12 mouse cellular contexts compared by ENCODE assay signal in the genomic region with DNA sequence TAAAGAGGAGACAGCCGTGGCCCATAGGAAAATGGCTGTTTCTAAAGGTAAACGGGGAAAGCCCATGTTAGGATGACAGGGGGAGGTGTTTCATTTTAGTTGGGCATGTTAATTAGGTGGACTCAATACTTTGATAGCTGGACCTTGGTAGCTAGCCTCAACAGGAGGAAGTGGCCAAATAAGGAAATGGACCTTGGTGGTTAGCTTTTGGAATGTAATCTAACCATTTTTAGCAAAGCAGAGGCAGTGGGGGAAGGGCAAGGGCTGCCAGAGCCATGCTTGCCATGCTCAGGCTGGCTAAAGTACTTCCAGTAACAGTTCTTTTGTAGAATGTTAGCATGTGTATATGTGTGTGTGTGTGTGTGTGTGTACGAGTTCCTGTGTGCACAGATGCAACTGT. TPM values are rescaled to one million over a fixed set of nuclear protein-coding genes. Genes with fewer than 3 reads are reported as not detected.
A peak's percentile ranks its signal among the peaks of the same experiment; 100 is the strongest.
DNase-seq lines count a peak whose midpoint lies in the region; ATAC-seq and TF ChIP-seq lines count a peak whose summit lies in the region.
"Had no signal": no experiment of that assay in that cellular context is flagged by ENCODE, and none has a peak within 500 bp of the region (broad histone marks: within the 10 kb centered on the region; RNA-seq: fewer than 3 reads in every experiment).

No protein-coding gene starts in this region.

- 0 out of 2 replicates have a peak, but pooled peaks have one; percentile 16 for TF ChIP-seq EP300 in CH12.LX (IDR thresholded peaks at IDR 0.05; ENCODE audit: low read length)

- H3K4me2 ChIP-seq in kidney, embryonic 16.5 days (replicated peaks; ENCODE audit: low read depth, low read length): no peak overlapping the region
- peak overlapping the region; percentile 69 for H3K4me2 ChIP-seq in CH12.LX (ENCODE audit: insufficient read depth, low read depth, poor library complexity, severe bottlenecking)

- 0 out of 2 replicates have a peak, but pooled peaks cover 3% of the 10 kb centered on the region for H3K4me1 ChIP-seq in kidney, embryonic 16.5 days (ENCODE audit: insufficient read depth, low read length)
- peaks cover 12 to 29% of the 10 kb centered on the region in 2 experiments for H3K4me1 ChIP-seq in CH12.LX (ENCODE audit: control insufficient read depth in 1 of 2, insufficient read depth in 2 of 2)

- no peak overlapping the region for H3K4me3 ChIP-seq in kidney, embryonic 16.5 days (ENCODE audit: low read length)
- H3K4me3 ChIP-seq in CH12.LX (replicated peaks in 1 of 3; ENCODE audit: low read depth in 2 of 3, low read length in 2 of 3, poor library complexity in 1 of 3) (peak overlapping the region in 1 of 3 experiments; percentile 26), macrophage (ENCODE audit: inconsistent target) (no peak overlapping the region)

- H3K27ac ChIP-seq in kidney, embryonic 16.5 days (ENCODE audit: low read length): no peak overlapping the region
- peak overlapping the region; percentile 68 for H3K27ac ChIP-seq in CH12.LX (ENCODE audit: insufficient read depth, low read depth)
- H3K27ac ChIP-seq in macrophage: peak overlapping the region; percentile 88
- H3K27ac ChIP-seq: kidney, postnatal 0 days had no signal

- ATAC-seq in kidney, embryonic 16.5 days (ENCODE audit: low FRiP score, low TSS enrichment): no peak
- ATAC-seq: forebrain, embryonic 14.5 days had no signal

- no peaks in the 10 kb centered on the region for H3K36me3 ChIP-seq in kidney, embryonic 16.5 days (ENCODE audit: insufficient read depth, low read length)
- H3K36me3 ChIP-seq in CH12.LX (replicated peaks in 1 of 2; ENCODE audit: control insufficient read depth in 1 of 2, insufficient read depth in 1 of 2, low read length in 1 of 2) (no peaks in the 10 kb centered on the region), macrophage (ENCODE audit: inconsistent target) (no peaks in the 10 kb centered on the region)

- no peak for TF ChIP-seq POLR2A in CH12.LX (IDR thresholded peaks at IDR 0.05; ENCODE audit: low read depth, low read length)

- no peaks in the 10 kb centered on the region for H3K27me3 ChIP-seq in kidney, embryonic 16.5 days (ENCODE audit: insufficient read depth, low read length)
- no peaks in the 10 kb centered on the region for H3K27me3 ChIP-seq in CH12.LX (replicated peaks)

- TF ChIP-seq CTCF in CH12.LX (conservative IDR thresholded peaks at IDR 0.05 in 1 of 2, IDR thresholded peaks at IDR 0.05 in 1 of 2; ENCODE audit: low read depth in 2 of 2, low read length in 2 of 2): no peak

- no peak for TF ChIP-seq RAD21 in CH12.LX (IDR thresholded peaks at IDR 0.05; ENCODE audit: low read depth, low read length)

- 79% methylated on average over 3 of the region's 3 CpGs for WGBS in kidney, embryonic 16.5 days
- 69% methylated on average over 3 of the region's 3 CpGs for WGBS in macrophage (ENCODE audit: missing documents)

- dilution Hi-C loops in CH12.LX (cut with MboI; ENCODE audit: extremely low pct_ligation_motif_present, extremely low pct_unique_long_range_greater_than_20kb, low sequenced_read_pairs): no loop called here

- in situ Hi-C loops in CH12.LX (cut with MboI; ENCODE audit: low pct_ligation_motif_present, low pct_unique_long_range_greater_than_20kb, low sequenced_read_pairs): loop anchor here (5.0 kb wide), 1 partner anchor 38 kb away; no protein-coding TSS in a partner anchor

- no peaks in the 10 kb centered on the region for H3K9me3 ChIP-seq in kidney, embryonic 16.5 days (ENCODE audit: low read length)
- H3K9me3 ChIP-seq in CH12.LX (replicated peaks; ENCODE audit: low read length): no peaks in the 10 kb centered on the region

- intact Hi-C loops in left cerebral cortex, postnatal 4 days (cut with DNase I): no loop called here

- H3K9ac ChIP-seq in kidney, embryonic 16.5 days (replicated peaks; ENCODE audit: low read length): no peak overlapping the region
- 0 out of 2 replicates have a peak overlapping the region, but pooled peaks have one; percentile 47 for H3K9ac ChIP-seq in CH12.LX (ENCODE audit: insufficient read depth, low read depth)

- DNase-seq in kidney, postnatal 36 days: peak; percentile 34 to 56
- DNase-seq in CH12.LX (ENCODE audit: extremely low read depth): peak; percentile 41
- DNase-seq in adrenal gland, adult 8-10 months: peak; percentile 41
- no peak for DNase-seq in left cerebral cortex, postnatal 4 days
- no peak for DNase-seq in gastrocnemius, postnatal 25 days
- DNase-seq: cerebellum, postnatal 25 days; gastrocnemius, postnatal 36 days; thymus, postnatal 14 days had no signal

- H3K79me2 ChIP-seq in CH12.LX (replicated peaks; ENCODE audit: control insufficient read depth, extremely low read depth, insufficient read depth, poor library complexity, severe bottlenecking) (no peaks in the 10 kb centered on the region), macrophage (ENCODE audit: inconsistent target) (no peaks in the 10 kb centered on the region)

TF ChIP-seq in CH12.LX, 34 proteins besides CTCF, POLR2A, EP300 and RAD21 (continues in another document):
- TF ChIP-seq JUN (IDR thresholded peaks at IDR 0.05; ENCODE audit: insufficient read depth, low read depth, low read length): no peak
- 0 out of 2 replicates have a peak, but pooled peaks have one; percentile 12 for TF ChIP-seq HCFC1 (IDR thresholded peaks at IDR 0.05; ENCODE audit: low read depth, low read length)
- no peak for TF ChIP-seq MAX (IDR thresholded peaks at IDR 0.05; ENCODE audit: low read length)
- peak; percentile 29; the same call in 1 of the 2 replicates for TF ChIP-seq ELF1 (IDR thresholded peaks at IDR 0.05; ENCODE audit: low read depth, low read length)
- TF ChIP-seq MAZ (IDR thresholded peaks at IDR 0.05; ENCODE audit: low read depth, low read length): no peak
- TF ChIP-seq POLR2AphosphoS2 (IDR thresholded peaks at IDR 0.05; ENCODE audit: low read depth, low read length): no peak
- TF ChIP-seq MEF2A (IDR thresholded peaks at IDR 0.05; ENCODE audit: borderline replicate concordance, low read depth, low read length): peak; percentile 72; the same call in 1 of the 2 replicates
- TF ChIP-seq UBTF (IDR thresholded peaks at IDR 0.05; ENCODE audit: low read depth, low read length): no peak
- TF ChIP-seq MXI1 (IDR thresholded peaks at IDR 0.05; ENCODE audit: low read depth, low read length): no peak; the same call in 1 of the 2 replicates
- 0 out of 2 replicates have a peak, but pooled peaks have one; percentile 50 for TF ChIP-seq SIN3A (IDR thresholded peaks at IDR 0.05; ENCODE audit: low read length)
- TF ChIP-seq CHD1 (IDR thresholded peaks at IDR 0.05; ENCODE audit: low read depth, low read length): no peak
- TF ChIP-seq MYC (IDR thresholded peaks at IDR 0.05; ENCODE audit: low read depth, low read length): peak; percentile 80
- peak; percentile 19; the same call in 1 of the 2 replicates for TF ChIP-seq TCF12 (IDR thresholded peaks at IDR 0.05; ENCODE audit: low read depth, low read length)
- no peak for TF ChIP-seq ZNF384 (IDR thresholded peaks at IDR 0.05; ENCODE audit: low read depth, low read length)
- peak; percentile 12; the same call in 1 of the 2 replicates for TF ChIP-seq ETS1 (conservative IDR thresholded peaks at IDR 0.05; ENCODE audit: low read depth, low read length)
- no peak for TF ChIP-seq MAFK (IDR thresholded peaks at IDR 0.05; ENCODE audit: insufficient replicate concordance, low read length)
- TF ChIP-seq NRF1 (IDR thresholded peaks at IDR 0.05; ENCODE audit: low read depth, low read length): 0 out of 2 replicates have a peak, but pooled peaks have one; percentile 33
- no peak for TF ChIP-seq GABPA (IDR thresholded peaks at IDR 0.05; ENCODE audit: insufficient replicate concordance, low read depth, low read length)
- peak; percentile 85 for TF ChIP-seq CHD2 (IDR thresholded peaks at IDR 0.05; ENCODE audit: low read length)
- TF ChIP-seq USF2 (conservative IDR thresholded peaks at IDR 0.05; ENCODE audit: low read depth, low read length): no peak
- TF ChIP-seq JUND (conservative IDR thresholded peaks at IDR 0.05; ENCODE audit: low read depth, low read length): no peak
- no peak for TF ChIP-seq PAX5 (IDR thresholded peaks at IDR 0.05; ENCODE audit: low read length)
- TF ChIP-seq ZC3H11A (IDR thresholded peaks at IDR 0.05; ENCODE audit: low read depth, low read length): no peak
- no peak for TF ChIP-seq NELFE (IDR thresholded peaks at IDR 0.05; ENCODE audit: low read depth, low read length)
- TF ChIP-seq IRF4 (IDR thresholded peaks at IDR 0.05; ENCODE audit: low read depth, low read length): no peak
- no peak for TF ChIP-seq E2F4 (IDR thresholded peaks at IDR 0.05; ENCODE audit: insufficient replicate concordance, low read depth, low read length)

RNA-seq across cellular contexts. Expression of a gene that starts 11.2 kb away (rescaled TPM):
- polyA plus RNA-seq in kidney, embryonic 16.5 days (2015; fragmentation: Nextera tagmentation; extraction: Ambion mirVana): 344 and 350 TPM in 2 replicates
- 268 and 332 TPM in 2 replicates for total RNA-seq in CH12.LX (2012; rRNA removed)
- total RNA-seq in CH12.LX (2014; rRNA removed): 475 and 538 TPM in 2 replicates
- polyA plus RNA-seq in CH12.LX (2012; ENCODE audit: insufficient read length, low read depth): 461 and 517 TPM in 2 replicates
- 100 to 1,000 TPM; 190 to 233 (median 209) TPM for total RNA-seq in adrenal gland, adult 8-10 months (2022)
- 100 to 1,000 TPM in 25 of 26 experiments, 10 to 100 TPM in 1; 94.3 to 365 (median 256) TPM for total RNA-seq in macrophage (2018; cell fraction: chromatin; rRNA removed)
- 100 to 1,000 TPM; 191 to 292 (median 238) TPM for total RNA-seq in macrophage (2018; cell fraction: cytosol; rRNA removed)
- total RNA-seq in macrophage (2018; cell fraction: nucleus; rRNA removed): 100 to 1,000 TPM in 24 of 26 experiments, 10 to 100 TPM in 2; 94.1 to 222 (median 173) TPM
- 247 to 425 TPM (median 316 TPM) in 3 replicates for polyA plus RNA-seq in macrophage (2018)
- total RNA-seq in left cerebral cortex, postnatal 4 days (2021): 100 to 1,000 TPM; 182 to 185 TPM
- total RNA-seq in gastrocnemius, postnatal 25 days (2021): 100 to 1,000 TPM; 279 to 296 TPM

RNA-seq across cellular contexts. Expression of a gene that starts 34.9 kb away (rescaled TPM):
- 30.8 and 36.2 TPM in 2 replicates for polyA plus RNA-seq in kidney, embryonic 16.5 days (2015; fragmentation: Nextera tagmentation; extraction: Ambion mirVana)
- 30.4 and 34.9 TPM in 2 replicates for total RNA-seq in CH12.LX (2012; rRNA removed)
- total RNA-seq in CH12.LX (2014; rRNA removed): 13.3 and 14.2 TPM in 2 replicates
- polyA plus RNA-seq in CH12.LX (2012; ENCODE audit: insufficient read length, low read depth): 26.1 and 29.0 TPM in 2 replicates
- total RNA-seq in adrenal gland, adult 8-10 months (2022): 10 to 100 TPM; 75.0 to 92.2 (median 80.6) TPM
- total RNA-seq in macrophage (2018; cell fraction: chromatin; rRNA removed): 10 to 100 TPM in 22 of 26 experiments, 1 to 10 TPM in 4; 5.4 to 30.4 (median 18.9) TPM
- 10 to 100 TPM; 26.9 to 54.3 (median 43.4) TPM for total RNA-seq in macrophage (2018; cell fraction: cytosol; rRNA removed)
- 10 to 100 TPM in 25 of 26 experiments, 1 to 10 TPM in 1; 9.2 to 42.0 (median 25.0) TPM for total RNA-seq in macrophage (2018; cell fraction: nucleus; rRNA removed)
- 7.5 to 38.3 TPM (median 24.5 TPM) in 3 replicates for polyA plus RNA-seq in macrophage (2018)
- total RNA-seq in left cerebral cortex, postnatal 4 days (2021): 10 to 100 TPM; 41.5 to 52.5 TPM
- total RNA-seq in gastrocnemius, postnatal 25 days (2021): 1 to 10 TPM; 7.0 to 8.9 TPM

Comparison
In these comparisons a context has a peak if more than half of its experiments do, and no peak if none do; other contexts are left out.
1. DNase-seq: peak in kidney, postnatal 36 days (2 of 2), CH12.LX (single experiment) and adrenal gland, adult 8-10 months (single experiment); none in left cerebral cortex, postnatal 4 days (single experiment) and gastrocnemius, postnatal 25 days (single experiment).